Mouse (Mus musculus): Measurements from ENCODE around the gene Zfyve27. TPM values are rescaled to one million over a fixed set of nuclear protein-coding genes. Genes with fewer than 3 reads are reported as not detected.
A peak's percentile ranks its signal among the peaks of the same experiment; 100 is the strongest.

The Zfyve27 gene
- polyA plus RNA-seq, 1 experiment from 2014 or later, result 35.1 TPM

DNA sequence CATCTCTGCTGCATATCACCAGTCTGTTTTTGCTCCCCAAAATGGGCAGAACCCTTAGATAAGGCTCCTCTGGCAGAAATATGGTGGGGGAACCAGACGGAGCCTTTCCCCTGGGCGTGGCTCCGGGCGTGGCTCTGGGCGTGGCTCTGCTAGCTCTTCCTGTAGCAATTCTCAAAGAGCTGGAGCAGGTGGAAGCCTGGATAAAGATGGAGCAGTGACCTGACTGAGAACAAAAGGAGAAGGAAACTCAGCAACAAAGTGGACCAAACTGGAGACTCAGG lies 66.5 kb downstream of the Zfyve27 start:
- H3K4me3 ChIP-seq (replicated peaks; ENCODE audit: low read length), result no peak overlapping the region
- H3K36me3 ChIP-seq (replicated peaks; ENCODE audit: control insufficient read depth, insufficient read depth), result no peaks in the 10 kb centered on the region
- H3K9ac ChIP-seq, result no peak overlapping the region
- peaks cover 6% of the 10 kb centered on the region; the same call in 1 of the 2 replicates for H3K4me1 ChIP-seq (replicated peaks; ENCODE audit: control insufficient read depth, insufficient read depth, low read length)
- DNase-seq (ENCODE audit: low spot score) (no peak), ATAC-seq (ENCODE audit: low FRiP score) (no peak)
- H3K4me2 ChIP-seq (replicated peaks), result no peak overlapping the region
- H3K9me3 ChIP-seq (ENCODE audit: control insufficient read depth, low read length), result no peaks in the 10 kb centered on the region
- H3K27ac ChIP-seq, result no peak overlapping the region
- WGBS, result 78% methylated on average over 5 of the region's 5 CpGs
- no peaks in the 10 kb centered on the region for H3K27me3 ChIP-seq (ENCODE audit: control insufficient read depth, insufficient read depth, low read length)

- no peaks in the 10 kb centered on the region for H3K36me3 ChIP-seq (replicated peaks; ENCODE audit: control insufficient read depth, insufficient read depth)
- no peak for ATAC-seq (ENCODE audit: low FRiP score)
- WGBS, result 90% methylated on average over 13 of the region's 13 CpGs
- H3K4me1 ChIP-seq (replicated peaks; ENCODE audit: control insufficient read depth, insufficient read depth, low read length), result peaks cover 6% of the 10 kb centered on the region; the same call in 1 of the 2 replicates
- H3K4me2 ChIP-seq (replicated peaks), result no peak overlapping the region
- no peak overlapping the region for H3K27ac ChIP-seq
- H3K27me3 ChIP-seq (ENCODE audit: control insufficient read depth, insufficient read depth, low read length), result no peaks in the 10 kb centered on the region
- H3K4me3 ChIP-seq (replicated peaks; ENCODE audit: low read length), result no peak overlapping the region
- no peak for DNase-seq (ENCODE audit: low spot score)
- H3K9me3 ChIP-seq (ENCODE audit: control insufficient read depth, low read length), result no peaks in the 10 kb centered on the region
- H3K9ac ChIP-seq, result no peak overlapping the region
These were observed 67.2 kb downstream of the Zfyve27 start for GRCm38 (mm10) chr19:42230986-42231385.

DNA sequence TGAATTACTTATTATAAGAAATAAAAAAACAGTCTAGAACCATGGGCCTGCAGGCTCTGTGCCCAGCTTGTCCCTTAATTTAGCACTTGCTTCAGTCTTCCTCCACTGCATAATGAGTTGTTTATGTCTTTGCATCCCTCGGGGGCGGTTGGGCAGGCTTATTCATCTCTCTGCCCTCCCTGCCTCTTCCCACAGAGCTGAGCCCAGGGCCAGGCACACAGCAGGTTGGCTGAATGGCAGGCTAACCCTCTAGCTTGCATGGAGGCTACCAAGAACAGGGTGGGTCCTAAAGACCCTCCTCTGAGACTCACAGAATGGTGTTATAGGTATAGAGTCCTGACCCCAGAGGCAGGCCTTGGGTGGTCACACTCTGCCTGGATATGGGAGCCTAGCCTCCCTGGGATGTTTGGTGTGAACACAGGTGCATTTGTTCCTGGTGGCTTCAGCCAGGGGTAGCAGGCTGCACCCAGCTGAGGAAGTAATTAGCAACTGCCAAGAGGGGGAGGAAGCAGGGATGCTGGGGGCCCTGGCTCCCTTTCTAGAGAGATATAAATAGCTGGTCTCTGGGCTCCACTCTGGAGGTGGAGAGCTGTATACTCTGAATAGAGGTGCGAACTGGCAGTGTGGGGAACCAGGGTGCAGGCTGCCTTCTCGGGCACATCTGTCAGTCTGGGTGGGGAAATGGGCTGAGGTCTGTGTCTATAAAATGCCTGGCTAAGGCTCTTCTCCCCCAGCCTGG lies 74.0 kb downstream of the Zfyve27 start:
- WGBS, result 13% methylated on average over 4 of the region's 4 CpGs
- no peak overlapping the region for H3K27ac ChIP-seq
- peaks cover 5% of the 10 kb centered on the region; the same call in 1 of the 2 replicates for H3K4me1 ChIP-seq (replicated peaks; ENCODE audit: control insufficient read depth, insufficient read depth, low read length)
- no peaks in the 10 kb centered on the region for H3K36me3 ChIP-seq (replicated peaks; ENCODE audit: control insufficient read depth, insufficient read depth)
- ATAC-seq (ENCODE audit: low FRiP score), result peak; percentile 37; the same call in 1 of the 2 replicates
- H3K9ac ChIP-seq, result no peak overlapping the region
- no peak for DNase-seq (ENCODE audit: low spot score)
- no peak overlapping the region for H3K4me3 ChIP-seq (replicated peaks; ENCODE audit: low read length)
- H3K9me3 ChIP-seq (ENCODE audit: control insufficient read depth, low read length), result no peaks in the 10 kb centered on the region
- H3K27me3 ChIP-seq (ENCODE audit: control insufficient read depth, insufficient read depth, low read length), result no peaks in the 10 kb centered on the region
- H3K4me2 ChIP-seq (replicated peaks), result no peak overlapping the region

DNA sequence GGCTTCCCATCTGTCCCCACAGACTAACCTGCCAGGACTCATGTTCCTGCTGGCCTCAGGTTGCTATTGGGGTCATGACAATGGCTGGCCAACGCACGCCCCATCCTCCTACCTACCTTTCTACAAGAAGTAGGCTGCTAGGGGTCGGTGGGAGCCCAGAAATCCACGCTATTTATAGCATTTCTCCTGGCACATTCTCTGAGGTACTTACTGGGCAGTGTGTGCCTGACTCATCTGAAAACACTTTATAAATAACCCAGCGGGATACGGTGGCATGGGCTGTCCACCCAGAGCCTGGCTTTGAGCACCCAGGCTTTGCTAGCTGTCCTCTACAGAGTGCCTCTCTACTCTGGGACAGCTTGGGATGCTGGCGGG lies 74.6 kb downstream of the Zfyve27 start:
- H3K27ac ChIP-seq, result no peak overlapping the region
- H3K9ac ChIP-seq, result no peak overlapping the region
- H3K4me2 ChIP-seq (replicated peaks), result no peak overlapping the region
- H3K36me3 ChIP-seq (replicated peaks; ENCODE audit: control insufficient read depth, insufficient read depth), result no peaks in the 10 kb centered on the region
- 84% methylated on average over 7 of the region's 7 CpGs for WGBS
- no peak for ATAC-seq (ENCODE audit: low FRiP score)
- no peaks in the 10 kb centered on the region for H3K27me3 ChIP-seq (ENCODE audit: control insufficient read depth, insufficient read depth, low read length)
- DNase-seq (ENCODE audit: low spot score), result no peak
- no peaks in the 10 kb centered on the region for H3K9me3 ChIP-seq (ENCODE audit: control insufficient read depth, low read length)
- H3K4me3 ChIP-seq (replicated peaks; ENCODE audit: low read length), result no peak overlapping the region
- H3K4me1 ChIP-seq (replicated peaks; ENCODE audit: control insufficient read depth, insufficient read depth, low read length), result peaks cover 5% of the 10 kb centered on the region; the same call in 1 of the 2 replicates

DNA sequence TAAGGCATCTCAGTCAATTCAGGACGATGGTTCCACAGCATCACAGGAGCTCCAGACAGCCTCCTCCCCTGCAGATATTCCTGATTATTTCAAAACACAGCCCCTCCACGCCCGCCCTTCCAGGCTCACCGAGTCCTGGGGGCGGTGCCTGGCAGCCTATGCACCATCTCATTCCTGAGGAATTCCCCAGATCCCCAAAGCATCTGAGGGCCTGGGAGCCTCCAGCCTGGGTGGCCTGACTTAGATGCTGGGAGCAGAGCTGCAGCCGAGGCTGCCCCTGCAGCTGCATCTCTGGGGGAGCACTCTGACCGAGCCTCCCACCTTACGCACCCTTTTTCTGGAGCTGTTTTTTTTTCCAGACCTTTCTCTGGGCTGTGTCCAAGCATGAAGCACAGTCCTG lies 77.1 kb downstream of the Zfyve27 start:
- Histone ChIP-seq H3K4me3 (replicated peaks; ENCODE audit: low read length) (no peak overlapping the region), H3K27me3 (ENCODE audit: control insufficient read depth, insufficient read depth, low read length) (no peaks in the 10 kb centered on the region)
- 56% methylated on average over 8 of the region's 8 CpGs for WGBS

GRCm38 (mm10) chr19:42243401-42243800 lies 79.7 kb downstream of the Zfyve27 start:
- Histone ChIP-seq H3K4me2 (replicated peaks) (no peak overlapping the region), H3K9me3 (ENCODE audit: control insufficient read depth, low read length) (no peaks in the 10 kb centered on the region), H3K9ac (no peak overlapping the region), H3K27ac (no peak overlapping the region), H3K27me3 (ENCODE audit: control insufficient read depth, insufficient read depth, low read length) (no peaks in the 10 kb centered on the region), H3K4me1 (replicated peaks; ENCODE audit: control insufficient read depth, insufficient read depth, low read length) (no peaks in the 10 kb centered on the region), H3K36me3 (replicated peaks; ENCODE audit: control insufficient read depth, insufficient read depth) (no peaks in the 10 kb centered on the region), H3K4me3 (replicated peaks; ENCODE audit: low read length) (no peak overlapping the region)
- DNase-seq (ENCODE audit: low spot score) (no peak), ATAC-seq (ENCODE audit: low FRiP score) (no peak)
- 58% methylated on average over 3 of the region's 3 CpGs for WGBS

More for the DNA sequence above, 77.1 kb downstream of the Zfyve27 start:
- Histone ChIP-seq H3K27ac (no peak overlapping the region), H3K36me3 (replicated peaks; ENCODE audit: control insufficient read depth, insufficient read depth) (no peaks in the 10 kb centered on the region), H3K9ac (no peak overlapping the region), H3K4me2 (replicated peaks) (no peak overlapping the region), H3K4me1 (replicated peaks; ENCODE audit: control insufficient read depth, insufficient read depth, low read length) (peaks cover 5% of the 10 kb centered on the region; the same call in 1 of the 2 replicates), H3K9me3 (ENCODE audit: control insufficient read depth, low read length) (no peaks in the 10 kb centered on the region)
- no peak for ATAC-seq (ENCODE audit: low FRiP score)
- no peak for DNase-seq (ENCODE audit: low spot score)

Other genes with a start within 250 kb of the Zfyve27 start
- gene Exosc1, start 230.5 kb upstream of the Zfyve27 start, polyA plus RNA-seq (2014; fragmentation: Nextera tagmentation; extraction: Ambion mirVana), result 51.9 and 64.0 TPM in 2 replicates
- 70.6 and 70.8 TPM in 2 replicates for gene Zdhhc16, start 230.5 kb upstream of the Zfyve27 start, polyA plus RNA-seq (2014; fragmentation: Nextera tagmentation; extraction: Ambion mirVana)
- gene Mms19, start 182.8 kb upstream of the Zfyve27 start, polyA plus RNA-seq (2014; fragmentation: Nextera tagmentation; extraction: Ambion mirVana), result 29.6 and 31.6 TPM in 2 replicates
- 8.6 and 9.2 TPM in 2 replicates for gene Ubtd1, start 182.2 kb upstream of the Zfyve27 start, polyA plus RNA-seq (2014; fragmentation: Nextera tagmentation; extraction: Ambion mirVana)
- gene Ankrd2, start 128.0 kb upstream of the Zfyve27 start, polyA plus RNA-seq (2014; fragmentation: Nextera tagmentation; extraction: Ambion mirVana), result 0.82 and 1.2 TPM in 2 replicates
- 1.3 and 2.2 TPM in 2 replicates for gene Hoga1, start 118.3 kb upstream of the Zfyve27 start, polyA plus RNA-seq (2014; fragmentation: Nextera tagmentation; extraction: Ambion mirVana)
- gene 4933411K16Rik, start 111.7 kb upstream of the Zfyve27 start, polyA plus RNA-seq (2014; fragmentation: Nextera tagmentation; extraction: Ambion mirVana), result not detected in 2 replicates
- 117 and 128 TPM in 2 replicates for gene Morn4, start 77.6 kb upstream of the Zfyve27 start, polyA plus RNA-seq (2014; fragmentation: Nextera tagmentation; extraction: Ambion mirVana)
- 39.0 and 40.6 TPM in 2 replicates for gene Pi4k2a, start 73.5 kb upstream of the Zfyve27 start, polyA plus RNA-seq (2014; fragmentation: Nextera tagmentation; extraction: Ambion mirVana)
- 7.9 and 10.3 TPM in 2 replicates for gene Avpi1, start 34.9 kb upstream of the Zfyve27 start, polyA plus RNA-seq (2014; fragmentation: Nextera tagmentation; extraction: Ambion mirVana)
- gene Marveld1, start 16.6 kb upstream of the Zfyve27 start, polyA plus RNA-seq (2014; fragmentation: Nextera tagmentation; extraction: Ambion mirVana), result 2.7 and 3.2 TPM in 2 replicates
- 2.8 and 2.9 TPM in 2 replicates for gene Sfrp5, start 38.3 kb downstream of the Zfyve27 start, polyA plus RNA-seq (2014; fragmentation: Nextera tagmentation; extraction: Ambion mirVana)
- gene Golga7b, start 83.6 kb downstream of the Zfyve27 start, polyA plus RNA-seq (2014; fragmentation: Nextera tagmentation; extraction: Ambion mirVana), result 44.1 and 46.8 TPM in 2 replicates

Measured in hindbrain, embryonic 14.5 days (tissue).